Mouse (Mus musculus) gonadal fat pad, adult 2 months (tissue): ENCODE data around the gene Gm12185. TPM values are rescaled to one million over a fixed set of nuclear protein-coding genes. Genes with fewer than 3 reads are reported as not detected.

Experiments used
- polyA plus RNA-seq: library from polyadenylated mRNA; depleted of rRNA; stranded (reverse); fragments of >200 nt; gene quantifications from 2 replicates; pipeline ENCODE4 v1.2.3, GENCODE M21; 2012; rRNA removed

Gene Gm12185
- polyA plus RNA-seq, 1 experiment = 0.12 TPM

Other genes with a start within 250 kb of the Gm12185 start
- gene Rack1, start 191.9 kb downstream of the Gm12185 start, polyA plus RNA-seq = 1,923 and 2,165 TPM in 2 replicates
- 30.3 and 33.8 TPM in 2 replicates for gene Trim41, start 174.9 kb downstream of the Gm12185 start, polyA plus RNA-seq
- 13.5 and 16.9 TPM in 2 replicates for gene Trim7, start 166.1 kb downstream of the Gm12185 start, polyA plus RNA-seq
- 11.0 and 15.0 TPM in 2 replicates for gene Gm12184, start 165.6 kb downstream of the Gm12185 start, polyA plus RNA-seq
- 12.7 and 14.8 TPM in 2 replicates for gene Irgm1, start 120.5 kb downstream of the Gm12185 start, polyA plus RNA-seq
- gene Gm5431, start 90.0 kb downstream of the Gm12185 start, polyA plus RNA-seq = 0.50 and 0.62 TPM in 2 replicates
- 8.1 and 9.9 TPM in 2 replicates for gene Psme2b, start 46.0 kb downstream of the Gm12185 start, polyA plus RNA-seq
- 0.49 and 0.63 TPM in 2 replicates for gene Olfr56, start 13.3 kb downstream of the Gm12185 start, polyA plus RNA-seq
- 1.8 and 4.0 TPM in 2 replicates for gene 9930111J21Rik1, start 12.8 kb downstream of the Gm12185 start, polyA plus RNA-seq
- gene Tgtp1, start 1.9 kb upstream of the Gm12185 start, polyA plus RNA-seq = 1.3 and 2.6 TPM in 2 replicates
- 1.9 and 2.1 TPM in 2 replicates for gene 9930111J21Rik2, start 59.0 kb upstream of the Gm12185 start, polyA plus RNA-seq
- gene Tgtp2, start 72.0 kb upstream of the Gm12185 start, polyA plus RNA-seq = 3.8 and 6.6 TPM in 2 replicates
- gene Ifi47, start 84.4 kb upstream of the Gm12185 start, polyA plus RNA-seq = 3.7 and 4.8 TPM in 2 replicates
- gene Olfr1396, start 122.6 kb upstream of the Gm12185 start, polyA plus RNA-seq = 0.27 and 0.38 TPM in 2 replicates
- 0.12 TPM in 1 of 2 replicates, not detected in the other for gene Olfr1395, start 150.0 kb upstream of the Gm12185 start, polyA plus RNA-seq
- gene Olfr1394, start 162.2 kb upstream of the Gm12185 start, polyA plus RNA-seq = not detected in 2 replicates
- 14.9 and 19.2 TPM in 2 replicates for gene Btnl9, start 194.9 kb upstream of the Gm12185 start, polyA plus RNA-seq
- 3.0 and 3.4 TPM in 2 replicates for gene Zfp62, start 211.1 kb upstream of the Gm12185 start, polyA plus RNA-seq